Mouse (Mus musculus) erythroblast, embryonic 14.5 days (primary cell): Measurements from ENCODE around the gene Gm5426.

Experiments
- GATA1 ChIP-seq: IDR thresholded peaks from 2 replicates; pipeline ENCODE4 v1.6.1; 2012; ENCODE audit warnings: low read length, inconsistent platforms, mixed read lengths
- TAL1 ChIP-seq: IDR thresholded peaks from 3 replicates; pipeline ENCODE4 v1.6.1; 2012; ENCODE audit warnings: low read length, inconsistent platforms, mixed read lengths

GRCm38 (mm10) chr10:96171546-96171945 is 35.1 kb downstream of the Gm5426 start:
- TF ChIP-seq TAL1, result no peak
- TF ChIP-seq GATA1, result no peak
